Mouse (Mus musculus): ENCODE data around the gene Tnfsf18.

Gene Tnfsf18

GRCm38 (mm10) chr1:161494343-161494742 is at the start of gene Tnfsf18:
Tnfsf18 (plus strand) TSS chr1:161494655.
- no peak for DNase-seq (ENCODE audit: low spot score in 2 of 2)

- no peak for DNase-seq (ENCODE audit: low spot score in 2 of 2)
Measured at GRCm38 (mm10) chr1:161444858-161445257, 49.6 kb upstream of the Tnfsf18 start.

GRCm38 (mm10) chr1:161451683-161452245 is 42.7 kb upstream of the Tnfsf18 start:
- no peak for DNase-seq (ENCODE audit: low spot score in 2 of 2)

- no peak for DNase-seq (ENCODE audit: low spot score in 2 of 2)
Measured at GRCm38 (mm10) chr1:161452250-161452649, 42.2 kb upstream of the Tnfsf18 start.

GRCm38 (mm10) chr1:161463388-161464085 is 30.9 kb upstream of the Tnfsf18 start:
- peak in 1 of 2 experiments; percentile 15 for DNase-seq (ENCODE audit: low spot score in 2 of 2)

GRCm38 (mm10) chr1:161477221-161477620 is 17.2 kb upstream of the Tnfsf18 start:
- DNase-seq (ENCODE audit: low spot score in 2 of 2): no peak

GRCm38 (mm10) chr1:161479854-161480253 is 14.6 kb upstream of the Tnfsf18 start:
- no peak for DNase-seq (ENCODE audit: low spot score in 2 of 2)

GRCm38 (mm10) chr1:161482211-161482610 is 12.2 kb upstream of the Tnfsf18 start:
- DNase-seq (ENCODE audit: low spot score in 2 of 2): no peak

- DNase-seq (ENCODE audit: low spot score in 2 of 2): no peak
Measured at GRCm38 (mm10) chr1:161487069-161487468, 7.4 kb upstream of the Tnfsf18 start.

- peak; percentile 23 to 69 for DNase-seq (ENCODE audit: low spot score in 2 of 2)
Measured at GRCm38 (mm10) chr1:161491766-161492165, 2.7 kb upstream of the Tnfsf18 start.

- no peak for DNase-seq (ENCODE audit: low spot score in 2 of 2)
Measured at GRCm38 (mm10) chr1:161496866-161497645, 2.6 kb downstream of the Tnfsf18 start.

- DNase-seq (ENCODE audit: low spot score in 2 of 2): no peak
Measured at GRCm38 (mm10) chr1:161500114-161500810, 5.8 kb downstream of the Tnfsf18 start.

GRCm38 (mm10) chr1:161500811-161501146 is 6.3 kb downstream of the Tnfsf18 start:
- DNase-seq (ENCODE audit: low spot score in 2 of 2): no peak

GRCm38 (mm10) chr1:161506317-161506716 is 11.9 kb downstream of the Tnfsf18 start:
- DNase-seq (ENCODE audit: low spot score in 2 of 2): peak in 1 of 2 experiments; percentile 24

- DNase-seq (ENCODE audit: low spot score in 2 of 2): no peak
Measured at GRCm38 (mm10) chr1:161507623-161508047, 13.2 kb downstream of the Tnfsf18 start.

GRCm38 (mm10) chr1:161517355-161517754 is 22.9 kb downstream of the Tnfsf18 start:
- no peak for DNase-seq (ENCODE audit: low spot score in 2 of 2)

GRCm38 (mm10) chr1:161520223-161520622 is 25.8 kb downstream of the Tnfsf18 start:
- no peak for DNase-seq (ENCODE audit: low spot score in 2 of 2)

- DNase-seq (ENCODE audit: low spot score in 2 of 2): no peak
Measured at GRCm38 (mm10) chr1:161528173-161528572, 33.7 kb downstream of the Tnfsf18 start.

- no peak for DNase-seq (ENCODE audit: low spot score in 2 of 2)
Measured at GRCm38 (mm10) chr1:161550596-161551095, 56.2 kb downstream of the Tnfsf18 start.

GRCm38 (mm10) chr1:161552098-161552497 is 57.6 kb downstream of the Tnfsf18 start:
- no peak for DNase-seq (ENCODE audit: low spot score in 2 of 2)
